Mouse (Mus musculus) lung, embryonic 14.5 days (tissue): Measurements from ENCODE around the gene Ankrd13a. TPM values are rescaled to one million over a fixed set of nuclear protein-coding genes. Genes with fewer than 3 reads are reported as not detected.

Experiments
- ATAC-seq: fragments of 200-750 bp; cut with Nextera tagmentation; 2 replicates; pipeline ENCODE4 v1.8.0; 2017; ENCODE audit warnings: mild to moderate bottlenecking, moderate TSS enrichment, moderate library complexity; ENCODE audit not compliant: insufficient read depth
- DNase-seq: peaks from one replicate; pipeline ENCODE4 v3.0.0-alpha.2; 2015
- H3K27ac ChIP-seq: fragments of 300-500 bp; sonication (generic); 2 replicates; pipeline ENCODE4 v1.5.1; 2014; ENCODE audit warnings: low read depth, mild to moderate bottlenecking, moderate library complexity
- H3K27me3 ChIP-seq: fragments of 300-500 bp; sonication (generic); 2 replicates; pipeline ENCODE4 v1.6.1; 2014; ENCODE audit warnings: low read length, control low read depth; ENCODE audit not compliant: insufficient read depth
- H3K36me3 ChIP-seq: fragments of 300-500 bp; sonication (generic); 2 replicates; pipeline ENCODE4 v1.6.1; 2014; ENCODE audit warnings: control low read depth; ENCODE audit not compliant: insufficient read depth
- H3K4me1 ChIP-seq: fragments of 300-500 bp; sonication (generic); 2 replicates; pipeline ENCODE4 v1.6.1; 2014; ENCODE audit warnings: antibody characterized with exemption, control low read depth; ENCODE audit not compliant: insufficient read depth
- H3K4me2 ChIP-seq: fragments of 300-500 bp; sonication (generic); 2 replicates; pipeline ENCODE4 v1.6.1; 2014; ENCODE audit warnings: mild to moderate bottlenecking
- H3K4me3 ChIP-seq: fragments of 300-500 bp; sonication (generic); 2 replicates; pipeline ENCODE4 v1.5.1; 2014; ENCODE audit warnings: low read depth, low read length
- H3K9ac ChIP-seq: fragments of 300-500 bp; sonication (generic); 2 replicates; pipeline ENCODE4 v1.6.1; 2014
- H3K9me3 ChIP-seq: fragments of 300-500 bp; sonication (generic); 2 replicates; pipeline ENCODE4 v1.6.1; 2016; ENCODE audit warnings: low read depth, low read length, control low read depth
- CTCF ChIP-seq: IDR thresholded peaks from 2 replicates; pipeline ENCODE4 v1.5.1; 2016; ENCODE audit warnings: antibody characterized with exemption, low read depth
- WGBS: fragments of 180-500 bp; shearing (Covaris S2); extraction: QIAGEN DNeasy Blood & Tissue Kit; methylation state at CpG from one replicate; pipeline ENCODE4 v1.1.7; 2014; 5-methylcytosine and 5-hydroxymethylcytosine counted together
- polyA plus RNA-seq: library from polyadenylated mRNA; unstranded; fragments of >200 nt; fragmentation: Nextera tagmentation; extraction: Ambion mirVana; gene quantifications from 2 replicates; pipeline ENCODE4 v1.2.1, GENCODE M21; 2014

Gene Ankrd13a
- polyA plus RNA-seq, 1 experiment from 2014 or later = 83.2 TPM

- 89% methylated on average over 5 of the region's 5 CpGs for WGBS
- Histone ChIP-seq H3K36me3 (peaks cover 41% of the 10 kb centered on the region), H3K4me1 (no peaks in the 10 kb centered on the region), H3K9ac (no peak overlapping the region), H3K27me3 (no peaks in the 10 kb centered on the region), H3K4me3 (no peak overlapping the region), H3K9me3 (no peaks in the 10 kb centered on the region), H3K4me2 (no peak overlapping the region), H3K27ac (no peak overlapping the region)
- DNase-seq (no peak), ATAC-seq (no peak)
- no peak for TF ChIP-seq CTCF
Observed at GRCm38 (mm10) chr5:114809826-114810225, 35.3 kb downstream of the Ankrd13a start.

- H3K9ac ChIP-seq = peak overlapping the region; percentile 71
- WGBS = under 1% methylated on average over 50 of the region's 50 CpGs
- ATAC-seq (peak; percentile 95), DNase-seq (peak; percentile 96)
- H3K36me3 ChIP-seq = peaks cover 5% of the 10 kb centered on the region
- no peaks in the 10 kb centered on the region for H3K4me1 ChIP-seq
- peak overlapping the region; percentile 81 for H3K27ac ChIP-seq
- TF ChIP-seq CTCF = no peak
- peak overlapping the region; percentile 63 for H3K4me2 ChIP-seq
- H3K4me3 ChIP-seq = peak overlapping the region; percentile 88
- H3K9me3 ChIP-seq = no peaks in the 10 kb centered on the region
- no peaks in the 10 kb centered on the region for H3K27me3 ChIP-seq
Observed at GRCm38 (mm10) chr5:114813525-114814181, 39.2 kb downstream of the Ankrd13a start.

GRCm38 (mm10) chr5:114816599-114816998, 42.1 kb downstream of the Ankrd13a start:
- ATAC-seq = no peak

GRCm38 (mm10) chr5:114818124-114818523, 43.6 kb downstream of the Ankrd13a start:
- 78% methylated on average over 11 of the region's 11 CpGs for WGBS
- DNase-seq (no peak), ATAC-seq (no peak)
- no peak for TF ChIP-seq CTCF
- H3K9ac ChIP-seq = no peak overlapping the region
- H3K4me3 ChIP-seq = no peak overlapping the region
- peaks cover 4% of the 10 kb centered on the region; the same call in 1 of the 2 replicates for H3K9me3 ChIP-seq
- H3K27me3 ChIP-seq = no peaks in the 10 kb centered on the region
- H3K4me2 ChIP-seq = no peak overlapping the region
- H3K4me1 ChIP-seq = no peaks in the 10 kb centered on the region
- no peak overlapping the region for H3K27ac ChIP-seq
- H3K36me3 ChIP-seq = no peaks in the 10 kb centered on the region

More at GRCm38 (mm10) chr5:114816599-114816998, 42.1 kb downstream of the Ankrd13a start:
- WGBS = 47% methylated on average over 6 of the region's 6 CpGs
- Histone ChIP-seq H3K27ac (no peak overlapping the region), H3K27me3 (no peaks in the 10 kb centered on the region), H3K4me1 (no peaks in the 10 kb centered on the region), H3K4me3 (no peak overlapping the region), H3K9me3 (peaks cover 3% of the 10 kb centered on the region; the same call in 1 of the 2 replicates), H3K36me3 (no peaks in the 10 kb centered on the region), H3K4me2 (no peak overlapping the region), H3K9ac (no peak overlapping the region)
- TF ChIP-seq CTCF = no peak
- DNase-seq = peak; percentile 56

- no peak for TF ChIP-seq CTCF
- WGBS = 7% methylated on average over 53 of the region's 53 CpGs
- ATAC-seq = peak; percentile 87
- Histone ChIP-seq H3K4me2 (peak within 1 kb of the TSS; percentile 63), H3K27me3 (no peaks in the 10 kb centered on the region), H3K4me1 (peaks cover 3% of the 10 kb centered on the region; the same call in 1 of the 2 replicates), H3K4me3 (peak within 1 kb of the TSS; percentile 67), H3K36me3 (no peaks in the 10 kb centered on the region), H3K9ac (peak within 1 kb of the TSS; percentile 67), H3K9me3 (peaks cover 4% of the 10 kb centered on the region; the same call in 1 of the 2 replicates), H3K27ac (peak within 1 kb of the TSS; percentile 67)
- DNase-seq = peak; percentile 92
Observed at GRCm38 (mm10) chr5:114822796-114823688, 48.6 kb downstream of the Ankrd13a start, which contains the start of gene 1500011B03Rik. 1500011B03Rik (minus strand) TSS chr5:114823468.

GRCm38 (mm10) chr5:114824197-114824596, 49.7 kb downstream of the Ankrd13a start:
- Histone ChIP-seq H3K27me3 (no peaks in the 10 kb centered on the region), H3K36me3 (no peaks in the 10 kb centered on the region), H3K4me1 (peaks cover 3% of the 10 kb centered on the region; the same call in 1 of the 2 replicates), H3K4me2 (peak overlapping the region; percentile 63; the same call in 1 of the 2 replicates), H3K9me3 (peaks cover 4% of the 10 kb centered on the region; the same call in 1 of the 2 replicates), H3K9ac (no peak overlapping the region), H3K4me3 (no peak overlapping the region), H3K27ac (no peak overlapping the region)
- ATAC-seq (no peak), DNase-seq (peak; percentile 69)
- WGBS = 13% methylated on average over 9 of the region's 9 CpGs
- peak; percentile 85 for TF ChIP-seq CTCF
